Mouse (Mus musculus): ENCODE measurements around the gene Ncoa1. TPM values are rescaled to one million over a fixed set of nuclear protein-coding genes. Genes with fewer than 3 reads are reported as not detected.

Ncoa1 gene
- polyA plus RNA-seq, 1 experiment, result not detected

GRCm38 (mm10) chr12:4506810-4507430, 29.9 kb upstream of the Ncoa1 start:
- no peak overlapping the region for H3K27ac ChIP-seq (ENCODE audit: insufficient read depth, low read depth, low read length)
- 61% methylated on average over 7 of the region's 7 CpGs for WGBS
- H3K4me3 ChIP-seq (ENCODE audit: insufficient read depth, low read depth, low read length), result no peak overlapping the region
- H3K4me1 ChIP-seq (ENCODE audit: control insufficient read depth, insufficient read depth, low read length), result peaks cover 14% of the 10 kb centered on the region
- TF ChIP-seq CTCF (IDR thresholded peaks at IDR 0.05; ENCODE audit: insufficient read depth, low read depth, low read length) (no peak), POLR2A (IDR thresholded peaks at IDR 0.05; ENCODE audit: insufficient read depth, low read depth, low read length) (no peak)

DNA sequence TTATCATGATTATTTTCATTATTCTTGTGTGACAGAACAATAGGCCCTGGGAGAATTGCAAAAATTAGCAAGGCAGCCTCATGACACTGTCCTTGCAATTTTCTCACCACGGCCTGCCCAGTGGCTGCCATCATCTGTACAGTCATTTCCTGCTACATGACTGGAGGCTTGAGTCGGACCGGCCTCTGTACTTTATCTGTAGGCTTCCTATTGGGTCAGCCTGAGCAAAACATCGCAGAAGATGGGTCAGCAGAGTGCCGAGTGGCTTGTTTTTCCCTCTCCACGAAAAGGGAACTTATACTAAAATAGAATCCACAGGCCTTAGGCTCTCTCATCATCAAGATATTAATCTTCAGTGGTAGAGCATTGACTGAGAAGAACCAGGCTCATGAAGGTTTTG, 28.3 kb upstream of the Ncoa1 start:
- 81% methylated on average over 6 of the region's 6 CpGs for WGBS
- H3K4me1 ChIP-seq (ENCODE audit: control insufficient read depth, insufficient read depth, low read length), result peaks cover 16% of the 10 kb centered on the region

GRCm38 (mm10) chr12:4503673-4504326, 26.8 kb upstream of the Ncoa1 start:
- WGBS, result 33% methylated on average over 2 of the region's 2 CpGs
- peaks cover 11% of the 10 kb centered on the region for H3K4me1 ChIP-seq (ENCODE audit: control insufficient read depth, insufficient read depth, low read length)
- no peak overlapping the region for H3K4me3 ChIP-seq (ENCODE audit: insufficient read depth, low read depth, low read length)
- TF ChIP-seq CTCF (IDR thresholded peaks at IDR 0.05; ENCODE audit: insufficient read depth, low read depth, low read length) (no peak), POLR2A (IDR thresholded peaks at IDR 0.05; ENCODE audit: insufficient read depth, low read depth, low read length) (no peak)
- no peak overlapping the region for H3K27ac ChIP-seq (ENCODE audit: insufficient read depth, low read depth, low read length)

More for the DNA sequence above, 28.3 kb upstream of the Ncoa1 start:
- TF ChIP-seq CTCF (IDR thresholded peaks at IDR 0.05; ENCODE audit: insufficient read depth, low read depth, low read length), result no peak
- Histone ChIP-seq H3K4me3 (ENCODE audit: insufficient read depth, low read depth, low read length) (no peak overlapping the region), H3K27ac (ENCODE audit: insufficient read depth, low read depth, low read length) (no peak overlapping the region)

- TF ChIP-seq CTCF (IDR thresholded peaks at IDR 0.05; ENCODE audit: insufficient read depth, low read depth, low read length) (no peak), POLR2A (IDR thresholded peaks at IDR 0.05; ENCODE audit: insufficient read depth, low read depth, low read length) (no peak)
- peaks cover 5% of the 10 kb centered on the region; the same call in 1 of the 2 replicates for H3K4me1 ChIP-seq (ENCODE audit: control insufficient read depth, insufficient read depth, low read length)
- WGBS, result 25% methylated on average over 3 of the region's 3 CpGs
- H3K4me3 ChIP-seq (ENCODE audit: insufficient read depth, low read depth, low read length), result no peak overlapping the region
- H3K27ac ChIP-seq (ENCODE audit: insufficient read depth, low read depth, low read length), result no peak overlapping the region; the same call in 1 of the 2 replicates
These were observed 24.9 kb upstream of the Ncoa1 start for GRCm38 (mm10) chr12:4501916-4502315.

GRCm38 (mm10) chr12:4500516-4500915, 23.5 kb upstream of the Ncoa1 start:
- TF ChIP-seq CTCF (IDR thresholded peaks at IDR 0.05; ENCODE audit: insufficient read depth, low read depth, low read length), result no peak
- peaks cover 5% of the 10 kb centered on the region; the same call in 1 of the 2 replicates for H3K4me1 ChIP-seq (ENCODE audit: control insufficient read depth, insufficient read depth, low read length)
- 96% methylated on average over 4 of the region's 4 CpGs for WGBS
- H3K27ac ChIP-seq (ENCODE audit: insufficient read depth, low read depth, low read length), result no peak overlapping the region
- no peak overlapping the region for H3K4me3 ChIP-seq (ENCODE audit: insufficient read depth, low read depth, low read length)

GRCm38 (mm10) chr12:4499651-4500175, 22.7 kb upstream of the Ncoa1 start:
- H3K4me3 ChIP-seq (ENCODE audit: insufficient read depth, low read depth, low read length), result no peak overlapping the region
- WGBS, result 84% methylated on average over 3 of the region's 3 CpGs
- peaks cover 5% of the 10 kb centered on the region; the same call in 1 of the 2 replicates for H3K4me1 ChIP-seq (ENCODE audit: control insufficient read depth, insufficient read depth, low read length)
- H3K27ac ChIP-seq (ENCODE audit: insufficient read depth, low read depth, low read length), result no peak overlapping the region
- TF ChIP-seq POLR2A (IDR thresholded peaks at IDR 0.05; ENCODE audit: insufficient read depth, low read depth, low read length), result no peak
- no peak for TF ChIP-seq CTCF (IDR thresholded peaks at IDR 0.05; ENCODE audit: insufficient read depth, low read depth, low read length)

GRCm38 (mm10) chr12:4488411-4488810, 11.4 kb upstream of the Ncoa1 start:
- WGBS, result 80% methylated on average over 6 of the region's 6 CpGs
- Histone ChIP-seq H3K27ac (ENCODE audit: insufficient read depth, low read depth, low read length) (no peak overlapping the region), H3K4me1 (ENCODE audit: control insufficient read depth, insufficient read depth, low read length) (no peaks in the 10 kb centered on the region), H3K4me3 (ENCODE audit: insufficient read depth, low read depth, low read length) (no peak overlapping the region)
- TF ChIP-seq POLR2A (IDR thresholded peaks at IDR 0.05; ENCODE audit: insufficient read depth, low read depth, low read length) (no peak), CTCF (IDR thresholded peaks at IDR 0.05; ENCODE audit: insufficient read depth, low read depth, low read length) (no peak)

DNA sequence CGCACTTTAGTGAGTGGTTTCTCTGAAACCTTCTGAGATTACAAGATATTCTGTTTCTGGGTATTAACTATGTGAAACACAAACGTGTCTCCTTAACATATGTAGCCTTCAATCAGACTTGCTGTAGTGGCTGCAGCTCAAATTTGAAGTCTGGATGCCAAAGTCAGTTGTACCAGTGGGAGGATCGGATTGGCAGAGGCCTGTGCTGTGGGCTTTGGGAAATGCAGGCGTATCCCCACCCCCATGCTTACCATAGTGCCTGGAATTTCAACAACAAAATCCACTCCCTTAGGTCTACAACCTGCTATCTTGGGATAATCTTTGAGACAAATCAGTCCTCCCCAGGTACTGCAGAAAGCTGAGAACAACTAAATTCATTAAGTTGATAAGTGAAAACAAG, 6.4 kb upstream of the Ncoa1 start:
- TF ChIP-seq POLR2A (IDR thresholded peaks at IDR 0.05; ENCODE audit: insufficient read depth, low read depth, low read length) (no peak), CTCF (IDR thresholded peaks at IDR 0.05; ENCODE audit: insufficient read depth, low read depth, low read length) (no peak)
- Histone ChIP-seq H3K27ac (ENCODE audit: insufficient read depth, low read depth, low read length) (no peak overlapping the region), H3K4me3 (ENCODE audit: insufficient read depth, low read depth, low read length) (no peak overlapping the region), H3K4me1 (ENCODE audit: control insufficient read depth, insufficient read depth, low read length) (no peaks in the 10 kb centered on the region)
- 81% methylated on average over 4 of the region's 4 CpGs for WGBS

GRCm38 (mm10) chr12:4481687-4482086, 4.7 kb upstream of the Ncoa1 start:
- no peaks in the 10 kb centered on the region for H3K4me1 ChIP-seq (ENCODE audit: control insufficient read depth, insufficient read depth, low read length)
- H3K27ac ChIP-seq (ENCODE audit: insufficient read depth, low read depth, low read length), result 0 out of 2 replicates have a peak overlapping the region, but pooled peaks have one; percentile 4
- no peak overlapping the region for H3K4me3 ChIP-seq (ENCODE audit: insufficient read depth, low read depth, low read length)
- TF ChIP-seq CTCF (IDR thresholded peaks at IDR 0.05; ENCODE audit: insufficient read depth, low read depth, low read length) (no peak), POLR2A (IDR thresholded peaks at IDR 0.05; ENCODE audit: insufficient read depth, low read depth, low read length) (no peak)
- WGBS, result 61% methylated on average over 5 of the region's 5 CpGs

Data from olfactory bulb, adult 2 months (tissue).